Mouse (Mus musculus) kidney, embryonic 15.5 days (tissue): ENCODE data around the gene Prkn. TPM values are rescaled to one million over a fixed set of nuclear protein-coding genes. Genes with fewer than 3 reads are reported as not detected.

Experiments used
- ATAC-seq: fragments of 200-750 bp; cut with Nextera tagmentation; replicated peaks from 2 replicates; pipeline ENCODE4 v1.8.0; 2017; ENCODE audit warnings: moderate TSS enrichment; ENCODE audit not compliant: low FRiP score
- H3K27ac ChIP-seq: fragments of 300-500 bp; sonication (generic); 2 replicates; pipeline ENCODE4 v1.5.1; 2015; ENCODE audit warnings: mild to moderate bottlenecking, inconsistent platforms
- H3K27me3 ChIP-seq: fragments of 300-500 bp; sonication (generic); 2 replicates; pipeline ENCODE4 v1.6.1; 2015; ENCODE audit warnings: inconsistent platforms
- H3K36me3 ChIP-seq: fragments of 300-500 bp; sonication (generic); 2 replicates; pipeline ENCODE4 v1.6.1; 2015; ENCODE audit warnings: inconsistent platforms
- H3K4me1 ChIP-seq: fragments of 300-500 bp; sonication (generic); 2 replicates; pipeline ENCODE4 v1.6.1; 2015; ENCODE audit warnings: inconsistent platforms
- H3K4me2 ChIP-seq: fragments of 300-500 bp; sonication (generic); 2 replicates; pipeline ENCODE4 v1.6.1; 2015; ENCODE audit warnings: moderate library complexity, mild to moderate bottlenecking, inconsistent platforms
- H3K4me3 ChIP-seq: fragments of 300-500 bp; sonication (generic); replicated peaks from 2 replicates; pipeline ENCODE4 v1.5.1; 2015; ENCODE audit warnings: mild to moderate bottlenecking, inconsistent platforms
- H3K9ac ChIP-seq: fragments of 300-500 bp; sonication (generic); 2 replicates; pipeline ENCODE4 v1.6.1; 2015; ENCODE audit warnings: mild to moderate bottlenecking, inconsistent platforms
- H3K9me3 ChIP-seq: fragments of 300-500 bp; sonication (generic); replicated peaks from 2 replicates; pipeline ENCODE4 v1.6.1; 2016; ENCODE audit warnings: inconsistent platforms
- WGBS: fragments of 180-500 bp; shearing (Covaris S2); methylation state at CpG from one replicate; pipeline ENCODE4 v1.1.7; 2015; ENCODE audit warnings: mixed read lengths; 5-methylcytosine and 5-hydroxymethylcytosine counted together
- polyA plus RNA-seq: library from polyadenylated mRNA; unstranded; fragments of >200 nt; fragmentation: Nextera tagmentation; extraction: Ambion mirVana; gene quantifications from 2 replicates; pipeline ENCODE4 v1.2.1, GENCODE M21; 2015

Gene Prkn
- polyA plus RNA-seq, 1 experiment from 2014 or later: 1.5 TPM

GRCm38 (mm10) chr17:11854571-11854970 is 1014.4 kb downstream of the Prkn start:
- Histone ChIP-seq H3K4me1 (no peaks in the 10 kb centered on the region; the same call in 1 of the 2 replicates), H3K36me3 (no peaks in the 10 kb centered on the region), H3K4me3 (no peak overlapping the region), H3K27ac (no peak overlapping the region), H3K9me3 (no peaks in the 10 kb centered on the region), H3K27me3 (no peaks in the 10 kb centered on the region), H3K4me2 (no peak overlapping the region), H3K9ac (no peak overlapping the region)
- 64% methylated on average over 10 of the region's 10 CpGs for WGBS
- no peak for ATAC-seq

GRCm38 (mm10) chr17:11858772-11859405 is 1018.7 kb downstream of the Prkn start:
- Histone ChIP-seq H3K27ac (no peak overlapping the region), H3K4me1 (no peaks in the 10 kb centered on the region; the same call in 1 of the 2 replicates), H3K9me3 (no peaks in the 10 kb centered on the region), H3K4me3 (no peak overlapping the region), H3K9ac (no peak overlapping the region), H3K4me2 (no peak overlapping the region), H3K36me3 (no peaks in the 10 kb centered on the region), H3K27me3 (no peaks in the 10 kb centered on the region)
- ATAC-seq: no peak
- 89% methylated on average over 7 of the region's 7 CpGs for WGBS

- H3K9me3 ChIP-seq: no peaks in the 10 kb centered on the region
- H3K27me3 ChIP-seq: no peaks in the 10 kb centered on the region
- ATAC-seq: no peak
- no peaks in the 10 kb centered on the region for H3K4me1 ChIP-seq
- no peak overlapping the region for H3K4me2 ChIP-seq
- H3K9ac ChIP-seq: no peak overlapping the region
- no peak overlapping the region for H3K4me3 ChIP-seq
- no peaks in the 10 kb centered on the region for H3K36me3 ChIP-seq
- no peak overlapping the region for H3K27ac ChIP-seq
- whole genome bisulfite sequencing: 95% methylated on average over 6 of the region's 6 CpGs
Measured at GRCm38 (mm10) chr17:11861178-11861577, 1021.0 kb downstream of the Prkn start.

DNA sequence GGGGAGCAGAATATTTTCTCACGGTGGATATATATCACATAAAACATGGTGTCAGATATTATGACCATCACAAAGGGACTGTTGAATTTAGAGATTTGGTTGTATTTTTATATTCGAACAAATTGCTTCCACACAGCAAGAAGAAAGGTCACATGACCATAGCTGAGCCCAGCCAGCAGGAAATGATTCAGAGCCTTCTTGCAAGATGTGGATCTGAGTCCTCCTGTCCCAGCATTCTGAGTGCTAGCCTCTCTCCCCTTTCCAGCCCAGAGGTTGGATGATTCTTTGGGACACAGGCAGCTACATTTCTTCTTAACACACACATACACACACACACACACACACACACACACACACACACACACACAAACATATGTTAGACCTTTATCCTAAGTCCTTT is 1022.2 kb downstream of the Prkn start:
- no peaks in the 10 kb centered on the region for H3K36me3 ChIP-seq
- peaks cover 5% of the 10 kb centered on the region for H3K4me1 ChIP-seq
- no peak overlapping the region for H3K4me2 ChIP-seq
- no peaks in the 10 kb centered on the region for H3K27me3 ChIP-seq
- no peak for ATAC-seq
- H3K9me3 ChIP-seq: no peaks in the 10 kb centered on the region
- 82% methylated on average over 2 of the region's 2 CpGs for WGBS
- H3K9ac ChIP-seq: no peak overlapping the region
- no peak overlapping the region for H3K4me3 ChIP-seq
- no peak overlapping the region for H3K27ac ChIP-seq

DNA sequence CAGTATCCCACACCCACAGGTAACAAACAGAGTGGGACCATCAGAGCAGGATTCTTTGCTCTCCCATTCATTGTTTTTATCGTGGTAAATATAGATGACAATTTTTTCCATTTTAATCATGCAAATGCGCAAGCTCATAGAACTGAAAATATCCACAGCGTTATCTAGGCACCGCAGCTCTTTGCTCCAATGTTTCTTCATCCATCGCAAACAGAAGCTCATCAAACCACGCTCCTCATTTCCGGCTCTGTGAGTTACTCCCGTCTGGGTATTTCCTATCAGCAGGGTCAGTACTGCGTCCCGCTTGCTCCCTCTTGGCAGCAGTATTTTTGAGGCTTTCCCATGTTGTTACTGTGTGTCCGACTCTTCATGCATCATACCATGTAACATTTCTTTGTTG is 1022.8 kb downstream of the Prkn start:
- no peak overlapping the region for H3K27ac ChIP-seq
- H3K4me3 ChIP-seq: no peak overlapping the region
- H3K4me2 ChIP-seq: no peak overlapping the region
- H3K4me1 ChIP-seq: peaks cover 11% of the 10 kb centered on the region
- ATAC-seq: no peak
- H3K36me3 ChIP-seq: no peaks in the 10 kb centered on the region
- H3K9me3 ChIP-seq: no peaks in the 10 kb centered on the region
- no peak overlapping the region for H3K9ac ChIP-seq
- no peaks in the 10 kb centered on the region for H3K27me3 ChIP-seq
- 87% methylated on average over 11 of the region's 11 CpGs for WGBS

GRCm38 (mm10) chr17:11866231-11866630 is 1026.0 kb downstream of the Prkn start:
- no peak for ATAC-seq
- H3K27ac ChIP-seq: no peak overlapping the region
- no peak overlapping the region for H3K9ac ChIP-seq
- WGBS: 85% methylated on average over 3 of the region's 3 CpGs
- no peaks in the 10 kb centered on the region for H3K27me3 ChIP-seq
- H3K4me1 ChIP-seq: peaks cover 11% of the 10 kb centered on the region
- H3K36me3 ChIP-seq: no peaks in the 10 kb centered on the region
- no peak overlapping the region for H3K4me2 ChIP-seq
- H3K4me3 ChIP-seq: no peak overlapping the region
- no peaks in the 10 kb centered on the region for H3K9me3 ChIP-seq

DNA sequence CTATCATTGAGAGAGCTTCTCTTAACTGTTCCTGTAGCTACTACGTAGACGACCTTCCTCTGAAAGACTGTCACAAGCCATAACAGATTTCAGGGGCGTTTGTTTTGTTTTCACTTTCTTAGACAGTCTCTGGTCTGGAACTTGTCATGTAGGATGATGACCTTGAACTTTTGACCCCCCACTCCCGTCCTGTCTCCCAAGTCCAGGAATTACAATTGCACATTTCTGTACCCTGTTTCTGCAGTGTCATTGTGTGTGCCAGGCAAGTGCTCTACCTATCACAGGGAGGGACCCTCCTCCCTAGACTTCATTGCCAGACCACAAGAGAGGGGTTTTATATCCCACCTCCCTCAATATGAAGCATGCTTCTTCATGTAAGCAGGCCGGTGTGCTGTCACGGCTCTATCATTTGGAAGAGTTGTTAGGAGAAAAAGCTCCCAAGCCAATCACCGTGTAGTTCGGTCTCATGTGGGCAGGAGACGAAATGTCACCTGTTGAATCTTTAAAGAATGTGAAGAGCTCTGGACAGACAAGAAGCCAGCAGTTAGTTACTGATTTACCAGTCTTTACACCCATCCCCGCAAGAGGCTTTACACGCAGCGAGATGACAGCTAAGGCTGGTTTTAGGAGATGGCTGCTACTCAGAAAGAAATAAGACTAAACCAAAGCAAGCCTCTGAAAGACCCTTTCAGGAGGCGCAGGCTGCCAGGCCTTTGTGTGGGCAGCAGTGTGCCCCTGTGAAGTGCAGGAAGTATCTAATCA is 1027.3 kb downstream of the Prkn start:
- peaks cover 11% of the 10 kb centered on the region for H3K4me1 ChIP-seq
- H3K9me3 ChIP-seq: no peaks in the 10 kb centered on the region
- 55% methylated on average over 13 of the region's 13 CpGs for WGBS
- H3K4me2 ChIP-seq: no peak overlapping the region
- H3K27me3 ChIP-seq: no peaks in the 10 kb centered on the region
- no peak for ATAC-seq
- no peaks in the 10 kb centered on the region for H3K36me3 ChIP-seq
- no peak overlapping the region for H3K9ac ChIP-seq
- no peak overlapping the region for H3K27ac ChIP-seq
- no peak overlapping the region for H3K4me3 ChIP-seq

- no peak overlapping the region for H3K4me2 ChIP-seq
- no peaks in the 10 kb centered on the region for H3K36me3 ChIP-seq
- no peak overlapping the region for H3K4me3 ChIP-seq
- no peaks in the 10 kb centered on the region for H3K9me3 ChIP-seq
- no peak overlapping the region for H3K27ac ChIP-seq
- WGBS: 90% methylated on average over 10 of the region's 10 CpGs
- no peak overlapping the region for H3K9ac ChIP-seq
- no peaks in the 10 kb centered on the region for H3K27me3 ChIP-seq
- peaks cover 11% of the 10 kb centered on the region for H3K4me1 ChIP-seq
- ATAC-seq: no peak
Measured at GRCm38 (mm10) chr17:11870546-11870945, 1030.4 kb downstream of the Prkn start.

GRCm38 (mm10) chr17:11876240-11876639 is 1036.1 kb downstream of the Prkn start:
- Histone ChIP-seq H3K4me1 (no peaks in the 10 kb centered on the region), H3K27ac (no peak overlapping the region), H3K9me3 (no peaks in the 10 kb centered on the region), H3K4me3 (no peak overlapping the region), H3K4me2 (no peak overlapping the region), H3K36me3 (no peaks in the 10 kb centered on the region), H3K27me3 (no peaks in the 10 kb centered on the region), H3K9ac (no peak overlapping the region)
- 81% methylated on average over 2 of the region's 2 CpGs for WGBS
- no peak for ATAC-seq

DNA sequence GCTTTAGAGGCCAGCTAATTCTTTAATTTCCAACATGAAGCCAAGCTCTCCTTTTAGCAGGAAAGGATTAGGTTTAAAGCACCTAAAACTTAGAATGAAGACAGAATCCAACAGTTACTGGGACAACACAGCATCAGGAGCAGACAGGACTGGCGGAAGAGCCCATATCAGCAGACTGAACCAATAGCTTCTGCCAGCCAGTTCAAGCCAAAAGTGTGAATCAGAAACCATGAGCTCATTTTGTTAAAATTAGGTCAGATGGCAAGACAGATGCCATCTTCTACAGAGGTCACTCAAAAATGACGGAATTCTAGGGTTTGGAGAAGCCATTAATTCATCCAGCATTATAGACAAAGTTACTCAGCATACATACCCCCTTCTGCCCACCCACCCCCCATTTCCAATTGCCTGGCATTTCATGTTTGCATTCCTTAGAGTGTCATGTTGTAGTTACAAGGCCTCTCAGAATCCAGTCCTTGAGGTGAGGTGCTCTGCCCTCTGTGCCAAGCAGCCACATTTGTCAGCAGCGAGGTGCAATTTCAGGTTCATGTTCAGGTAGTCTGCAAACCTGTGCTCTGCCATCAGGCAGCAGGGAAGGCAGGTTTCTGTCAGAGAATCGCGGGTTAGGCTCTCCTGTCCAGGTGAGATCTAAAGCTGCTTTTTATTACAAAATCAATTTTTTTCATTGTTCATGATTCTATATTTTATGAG is 1041.1 kb downstream of the Prkn start:
- WGBS: 87% methylated on average over 5 of the region's 5 CpGs
- Histone ChIP-seq H3K36me3 (no peaks in the 10 kb centered on the region), H3K4me2 (no peak overlapping the region), H3K4me3 (no peak overlapping the region), H3K27me3 (no peaks in the 10 kb centered on the region), H3K9ac (no peak overlapping the region), H3K9me3 (no peaks in the 10 kb centered on the region), H3K4me1 (no peaks in the 10 kb centered on the region), H3K27ac (no peak overlapping the region)
- no peak for ATAC-seq

DNA sequence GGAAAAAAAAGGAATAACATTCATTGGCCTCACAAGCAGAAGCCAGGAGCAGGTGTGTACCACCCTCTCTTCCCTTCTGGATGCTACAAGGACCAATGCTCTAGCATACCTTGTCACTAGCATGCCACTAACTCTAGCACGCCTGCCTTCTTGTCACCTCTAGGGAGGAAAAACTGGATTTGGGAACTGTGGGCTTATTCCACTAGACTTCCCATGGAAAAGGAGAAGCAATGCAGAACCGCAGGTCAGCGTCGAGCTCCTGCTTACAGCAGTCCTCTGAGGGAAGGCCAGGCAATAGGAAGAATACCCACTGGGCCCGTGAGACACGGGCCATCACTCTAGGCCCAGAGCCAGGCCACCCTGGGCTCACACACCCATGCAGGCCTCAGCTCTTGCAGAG is 1045.4 kb downstream of the Prkn start:
- no peaks in the 10 kb centered on the region for H3K9me3 ChIP-seq
- no peak overlapping the region for H3K4me2 ChIP-seq
- H3K9ac ChIP-seq: no peak overlapping the region
- no peaks in the 10 kb centered on the region for H3K27me3 ChIP-seq
- H3K27ac ChIP-seq: no peak overlapping the region
- no peak for ATAC-seq
- no peaks in the 10 kb centered on the region for H3K4me1 ChIP-seq
- 92% methylated on average over 6 of the region's 6 CpGs for WGBS
- H3K36me3 ChIP-seq: no peaks in the 10 kb centered on the region
- H3K4me3 ChIP-seq: no peak overlapping the region

GRCm38 (mm10) chr17:11886963-11887362 is 1046.8 kb downstream of the Prkn start:
- no peak overlapping the region for H3K27ac ChIP-seq
- WGBS: 80% methylated on average over 4 of the region's 4 CpGs
- no peak for ATAC-seq

More at GRCm38 (mm10) chr17:11886963-11887362, 1046.8 kb downstream of the Prkn start:
- H3K9ac ChIP-seq: no peak overlapping the region
- H3K4me2 ChIP-seq: no peak overlapping the region
- no peaks in the 10 kb centered on the region for H3K36me3 ChIP-seq
- H3K27me3 ChIP-seq: no peaks in the 10 kb centered on the region
- no peaks in the 10 kb centered on the region for H3K9me3 ChIP-seq
- H3K4me3 ChIP-seq: no peak overlapping the region
- no peaks in the 10 kb centered on the region for H3K4me1 ChIP-seq
